Mouse (Mus musculus): ENCODE measurements around the gene Bsg.
A peak's percentile ranks its signal among the peaks of the same experiment; 100 is the strongest.

The Bsg gene

DNA sequence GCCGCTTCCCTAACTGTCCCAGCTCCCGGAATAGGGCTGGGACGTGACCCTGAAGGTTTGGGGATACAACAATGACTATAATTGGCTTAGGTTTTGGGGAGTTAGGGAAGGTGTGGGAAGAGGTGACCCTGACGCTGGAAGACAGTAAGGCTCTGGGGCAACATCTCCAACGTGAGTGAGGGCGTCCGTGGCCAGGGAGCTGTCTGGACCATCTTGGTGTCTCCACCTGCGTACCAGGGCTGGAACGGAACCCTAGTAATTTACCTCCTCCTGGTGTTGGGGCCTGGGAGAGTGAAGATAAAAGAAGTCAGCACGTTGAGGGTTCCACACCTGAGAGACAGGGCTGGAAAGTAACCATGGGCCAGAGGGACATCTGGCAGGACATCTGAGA is 674 bp downstream of the Bsg start:
- no peak for DNase-seq (ENCODE audit: low spot score in 2 of 2)

DNA sequence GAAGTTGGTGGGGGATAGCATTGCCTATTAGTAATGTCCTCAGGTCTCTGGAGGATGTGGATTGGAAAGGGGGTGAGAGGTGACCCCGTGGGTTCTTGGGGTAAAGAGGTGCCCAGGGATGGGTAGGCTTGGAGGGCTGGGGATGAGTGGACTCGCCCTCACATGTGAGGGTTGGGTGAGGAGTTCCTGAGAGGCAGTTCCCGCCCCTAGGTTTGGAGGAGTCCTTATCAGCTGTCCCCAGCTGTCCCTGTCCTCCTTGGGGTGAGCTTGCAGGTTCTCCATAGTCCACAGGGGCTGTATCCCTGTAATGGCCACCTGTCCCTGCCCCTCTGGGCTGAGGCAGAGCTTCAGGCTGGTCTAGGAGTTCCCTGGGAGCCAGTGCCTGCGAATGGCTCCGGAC is 1.7 kb downstream of the Bsg start:
- no peak for DNase-seq (ENCODE audit: low spot score in 2 of 2)

DNA sequence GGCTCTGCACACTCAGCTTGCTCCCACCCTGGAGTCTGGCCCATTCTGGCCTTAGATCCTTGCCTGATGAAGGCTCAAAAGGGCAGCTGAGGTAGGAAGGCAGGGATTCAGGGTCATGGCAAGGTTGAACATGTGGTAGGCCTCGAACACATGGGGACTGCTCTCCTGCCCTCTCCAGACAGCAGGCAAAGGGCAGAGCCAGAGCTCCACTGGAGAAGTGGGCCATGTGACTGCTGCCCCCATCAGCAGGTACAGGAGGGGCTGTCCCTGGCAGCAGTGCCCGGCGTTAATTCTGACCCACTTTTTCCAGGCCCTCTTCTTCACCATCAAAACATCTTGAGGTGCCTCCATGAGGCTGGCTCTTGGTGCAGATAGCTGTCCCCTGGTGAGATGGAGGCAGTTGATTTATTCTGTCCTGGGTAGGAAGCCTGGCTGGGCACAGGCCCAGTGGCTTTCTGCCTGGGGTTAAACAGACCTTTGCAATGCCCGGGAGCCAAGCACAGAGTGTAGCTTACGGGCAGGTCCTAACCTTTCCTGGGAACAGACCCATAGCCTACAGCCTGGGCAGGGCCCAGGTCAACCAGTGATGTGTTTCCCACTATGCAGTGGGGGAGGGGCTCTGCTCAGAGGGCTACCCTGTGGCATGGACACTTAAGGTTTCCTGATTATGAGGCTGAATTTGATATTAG is 2.3 kb downstream of the Bsg start:
- no peak for DNase-seq (ENCODE audit: low spot score in 2 of 2)

DNA sequence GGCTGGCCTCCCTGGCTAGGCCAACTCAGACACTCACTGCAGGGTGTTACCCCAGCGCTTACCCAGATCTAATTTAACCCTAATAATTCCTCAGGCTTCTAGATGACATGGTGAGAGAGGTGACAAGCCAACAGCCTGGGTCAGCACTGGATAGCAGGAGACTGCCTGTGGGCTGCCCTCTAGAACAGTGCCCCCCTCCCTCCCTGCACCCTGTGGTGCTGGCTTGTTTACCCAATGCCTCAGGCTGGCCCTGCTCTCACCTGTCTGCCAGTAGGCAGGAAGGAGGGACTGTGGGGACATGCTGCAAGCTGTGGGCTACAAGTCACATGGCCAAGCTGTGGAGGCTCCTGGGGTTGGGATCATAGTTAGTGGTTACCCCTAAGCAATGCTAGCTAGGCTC is 2.9 kb downstream of the Bsg start:
- no peak for DNase-seq (ENCODE audit: low spot score in 2 of 2)

DNA sequence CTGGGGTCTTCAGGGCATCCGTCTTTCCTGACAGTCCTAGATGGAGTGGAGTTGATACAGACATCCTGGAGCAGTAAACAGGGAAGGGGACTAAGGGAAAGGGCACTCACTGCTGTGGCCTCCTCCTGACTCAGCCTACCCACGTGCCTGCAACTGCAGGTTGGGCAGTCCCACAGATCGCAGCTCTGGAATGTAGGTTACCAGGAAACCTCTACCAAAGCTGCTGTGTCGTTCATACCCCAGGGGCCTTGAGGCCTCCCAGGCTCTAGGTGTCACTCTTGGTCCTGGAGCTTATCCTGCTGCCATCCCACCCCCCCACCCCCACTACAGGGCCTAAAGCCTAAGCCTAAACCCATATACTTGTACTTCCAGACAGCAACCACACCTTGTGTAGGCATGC is 3.5 kb downstream of the Bsg start:
- DNase-seq (ENCODE audit: low spot score in 2 of 2), result no peak

DNA sequence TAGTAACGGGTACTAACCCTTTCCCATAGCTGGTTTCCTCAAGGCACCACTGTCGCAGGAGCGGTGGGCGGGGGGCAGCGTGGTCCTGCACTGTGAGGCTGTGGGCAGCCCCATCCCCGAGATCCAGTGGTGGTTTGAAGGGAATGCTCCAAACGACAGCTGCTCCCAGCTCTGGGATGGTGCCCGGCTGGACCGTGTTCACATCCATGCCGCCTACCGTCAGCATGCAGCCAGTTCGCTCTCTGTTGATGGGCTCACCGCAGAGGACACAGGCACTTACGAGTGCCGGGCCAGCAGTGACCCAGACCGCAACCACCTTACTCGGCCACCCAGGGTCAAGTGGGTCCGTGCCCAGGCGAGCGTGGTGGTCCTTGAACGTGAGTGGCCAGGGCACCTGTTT is 4.4 kb downstream of the Bsg start:
- no peak for DNase-seq (ENCODE audit: low spot score in 2 of 2)

DNA sequence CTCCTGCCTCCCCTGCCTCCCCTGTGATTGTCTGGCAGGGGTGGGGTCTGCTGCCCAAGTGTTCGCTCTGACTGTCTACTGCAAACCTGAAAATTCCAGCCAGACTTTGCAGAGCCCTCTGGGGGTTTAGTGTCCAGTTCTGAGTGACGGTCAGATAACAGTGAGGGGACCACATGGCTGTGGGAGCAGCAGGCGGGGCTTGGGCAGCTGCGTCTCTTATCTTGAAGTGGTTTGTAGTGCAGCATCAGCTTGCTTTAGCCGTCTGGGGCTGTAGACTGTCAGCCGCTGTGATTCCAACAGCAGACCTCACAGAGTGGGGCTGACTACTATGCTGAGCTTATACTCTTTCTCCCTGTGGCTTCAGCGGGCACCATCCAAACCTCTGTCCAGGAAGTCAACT is 5.0 kb downstream of the Bsg start:
- DNase-seq (ENCODE audit: low spot score in 2 of 2), result no peak

DNA sequence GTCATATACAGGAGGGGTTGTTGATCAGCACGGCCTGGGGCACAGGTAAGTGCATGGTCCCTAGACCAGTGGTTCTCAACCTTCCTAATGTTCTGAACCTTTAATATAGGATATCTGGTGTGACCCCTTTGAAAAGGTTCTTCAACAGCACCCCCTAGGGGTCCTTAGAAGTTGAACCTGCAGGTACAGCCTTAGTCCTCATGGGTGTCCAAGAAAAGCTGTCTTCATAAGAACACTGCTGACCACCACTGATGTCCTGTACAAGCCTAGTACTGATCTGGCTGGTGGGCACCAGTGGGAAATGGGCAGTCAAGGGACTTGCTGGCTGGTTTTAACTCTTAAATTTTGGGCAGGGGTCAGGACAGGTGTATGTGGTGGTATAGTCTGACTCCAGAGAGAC is 7.7 kb downstream of the Bsg start:
- DNase-seq (ENCODE audit: low spot score in 2 of 2), result no peak

DNA sequence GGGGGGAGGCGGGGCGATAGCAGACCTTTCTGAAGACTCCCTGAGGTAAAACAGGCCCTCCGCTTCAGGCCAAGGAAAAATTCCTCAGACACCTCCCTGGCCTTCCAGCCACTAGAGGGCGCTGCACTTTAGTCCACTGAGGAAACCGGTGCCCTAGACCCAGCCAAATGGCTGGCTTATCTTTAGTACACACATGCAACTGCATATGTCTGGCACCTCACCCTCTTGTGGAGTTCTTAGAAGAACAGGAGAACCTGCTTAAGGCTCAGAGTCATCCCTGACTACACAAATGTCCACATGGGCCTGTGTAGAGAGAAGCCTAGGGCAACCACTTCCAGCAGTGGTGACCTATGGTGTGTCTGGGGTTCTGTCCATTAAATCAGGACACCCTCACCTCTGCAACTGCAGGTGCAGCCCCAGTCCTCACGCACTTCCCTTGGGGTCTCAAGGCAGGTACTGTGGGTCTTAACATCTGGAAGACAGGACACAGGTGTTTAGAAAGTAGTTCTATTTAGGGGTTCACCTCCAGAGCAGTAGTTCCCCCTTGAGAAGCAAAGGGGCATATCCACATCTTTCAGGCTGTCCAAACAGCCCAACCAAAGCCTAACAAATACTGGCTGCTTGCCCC is 8.3 kb downstream of the Bsg start:
- peak; percentile 54 to 72 for DNase-seq (ENCODE audit: low spot score in 2 of 2)

DNA sequence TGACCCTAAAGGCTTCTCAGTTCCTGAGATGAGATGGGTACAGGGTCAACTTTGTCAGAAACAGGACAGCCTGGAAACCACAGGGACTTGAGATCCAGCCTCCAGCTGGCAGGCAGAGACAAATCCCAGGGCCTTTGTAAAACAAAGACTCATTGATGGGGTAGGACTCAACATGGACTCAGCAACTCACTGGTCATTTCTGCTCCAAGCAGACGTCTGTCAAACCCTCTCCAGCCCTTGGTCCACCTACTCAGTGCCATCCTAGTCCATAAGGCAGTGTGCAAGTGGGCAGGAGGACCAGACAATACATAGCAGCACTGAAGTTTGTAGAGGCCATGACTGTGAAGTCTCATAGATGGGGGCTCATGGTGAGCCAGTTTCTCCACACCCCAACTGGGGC is 8.9 kb downstream of the Bsg start:
- DNase-seq (ENCODE audit: low spot score in 2 of 2), result no peak

DNA sequence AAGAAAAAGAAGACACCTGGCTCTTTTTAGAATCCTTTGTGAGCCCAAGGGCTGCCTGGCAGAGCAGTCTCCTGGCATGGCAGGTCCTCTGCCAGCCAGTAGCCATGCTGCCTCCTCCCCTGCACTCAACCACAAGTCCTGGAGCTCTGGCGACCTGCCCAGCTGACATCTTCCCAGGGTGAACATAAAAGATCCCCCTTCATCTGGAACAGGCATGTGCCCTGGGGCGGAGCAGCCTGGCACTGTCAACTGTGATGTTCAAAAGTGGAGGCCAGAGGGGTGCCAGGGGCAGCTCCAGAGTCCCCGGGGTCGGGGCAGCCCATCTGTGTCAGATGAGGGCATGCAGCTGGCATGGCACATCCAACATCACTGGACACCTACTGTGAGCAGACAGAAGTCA is 10.7 kb downstream of the Bsg start:
- DNase-seq (ENCODE audit: low spot score in 2 of 2), result no peak

DNA sequence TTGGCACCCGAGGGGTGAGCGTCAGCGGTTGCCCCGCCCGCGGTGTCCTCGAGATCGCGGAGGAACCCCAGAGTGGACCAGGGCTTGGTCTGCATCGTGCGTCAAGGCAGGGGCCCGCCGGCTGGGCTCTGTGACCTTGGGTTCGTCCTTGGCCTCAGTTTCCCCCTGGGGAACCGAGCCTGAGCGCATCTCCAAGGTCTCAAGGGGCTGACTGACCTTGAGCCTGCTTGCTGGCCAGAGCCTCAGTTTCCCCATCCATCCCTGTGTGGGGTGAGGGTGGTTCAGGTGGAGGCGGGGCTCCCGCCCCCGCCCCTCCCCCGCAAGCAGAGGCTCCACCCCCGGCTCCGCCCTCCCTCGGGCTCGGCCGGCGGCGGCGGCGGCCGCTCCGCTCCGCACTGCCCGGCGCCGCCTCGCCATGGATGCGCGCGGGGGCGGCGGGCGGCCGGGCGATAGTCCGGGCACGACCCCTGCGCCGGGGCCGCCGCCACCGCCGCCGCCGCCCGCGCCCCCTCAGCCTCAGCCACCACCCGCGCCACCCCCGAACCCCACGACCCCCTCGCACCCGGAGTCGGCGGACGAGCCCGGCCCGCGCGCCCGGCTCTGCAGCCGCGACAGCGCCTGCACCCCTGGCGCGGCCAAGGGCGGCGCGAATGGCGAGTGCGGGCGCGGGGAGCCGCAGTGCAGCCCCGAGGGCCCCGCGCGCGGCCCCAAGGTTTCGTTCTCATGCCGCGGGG is 12.1 kb downstream of the Bsg start, which contains the start of gene Hcn2:
Hcn2 (plus strand) TSS at position 381 of the 734 bp plus-strand sequence.
- no peak for DNase-seq (ENCODE audit: low spot score in 2 of 2)

DNA sequence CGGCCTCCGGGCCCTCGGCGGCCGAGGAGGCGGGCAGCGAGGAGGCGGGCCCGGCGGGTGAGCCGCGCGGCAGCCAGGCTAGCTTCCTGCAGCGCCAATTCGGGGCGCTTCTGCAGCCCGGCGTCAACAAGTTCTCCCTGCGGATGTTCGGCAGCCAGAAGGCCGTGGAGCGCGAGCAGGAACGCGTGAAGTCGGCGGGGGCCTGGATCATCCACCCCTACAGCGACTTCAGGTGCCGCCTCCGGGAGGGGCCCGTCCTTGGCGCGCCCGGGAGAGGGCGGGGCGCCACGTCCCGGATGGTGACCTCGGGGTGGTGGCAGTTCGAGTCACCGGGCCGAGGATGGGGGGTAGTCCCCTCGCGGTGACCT is 12.7 kb downstream of the Bsg start:
- no peak for DNase-seq (ENCODE audit: low spot score in 2 of 2)

DNA sequence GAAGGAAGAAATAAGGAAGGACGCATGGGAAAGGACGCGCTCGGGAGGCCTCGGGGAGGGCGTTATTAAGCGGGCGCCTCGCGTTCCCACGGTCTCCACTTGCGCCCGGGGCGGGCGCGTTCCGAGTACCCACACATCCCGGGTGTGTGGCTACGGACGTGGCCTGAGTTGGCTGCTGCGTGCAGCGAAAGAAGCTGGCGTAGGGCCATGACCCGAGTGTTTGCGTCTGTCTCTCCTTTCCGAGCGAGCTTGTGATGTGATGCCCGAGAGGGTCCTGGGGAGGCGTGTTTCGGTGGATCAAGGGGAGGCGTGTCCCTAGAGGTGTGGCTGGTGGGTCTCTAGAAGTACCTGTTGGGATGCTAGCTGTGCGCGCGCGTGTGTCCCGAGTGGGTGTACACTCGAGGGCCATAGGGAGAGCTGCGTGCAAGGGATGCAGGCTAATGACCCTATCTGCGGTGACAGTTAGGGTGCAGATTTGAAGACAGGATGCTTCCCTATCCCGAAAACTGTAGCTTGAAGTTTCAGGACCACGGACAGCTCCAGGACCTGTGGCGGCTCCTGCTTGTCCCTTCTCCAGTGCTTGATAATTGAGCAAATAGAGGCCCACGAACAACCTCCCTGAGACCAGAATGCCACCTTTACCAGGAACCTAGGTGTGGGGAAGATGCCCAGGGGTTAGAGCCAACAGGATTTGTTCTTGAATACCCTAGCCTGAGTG is 13.5 kb downstream of the Bsg start:
- DNase-seq (ENCODE audit: low spot score in 2 of 2), result peak in 1 of 2 experiments; percentile 68

DNA sequence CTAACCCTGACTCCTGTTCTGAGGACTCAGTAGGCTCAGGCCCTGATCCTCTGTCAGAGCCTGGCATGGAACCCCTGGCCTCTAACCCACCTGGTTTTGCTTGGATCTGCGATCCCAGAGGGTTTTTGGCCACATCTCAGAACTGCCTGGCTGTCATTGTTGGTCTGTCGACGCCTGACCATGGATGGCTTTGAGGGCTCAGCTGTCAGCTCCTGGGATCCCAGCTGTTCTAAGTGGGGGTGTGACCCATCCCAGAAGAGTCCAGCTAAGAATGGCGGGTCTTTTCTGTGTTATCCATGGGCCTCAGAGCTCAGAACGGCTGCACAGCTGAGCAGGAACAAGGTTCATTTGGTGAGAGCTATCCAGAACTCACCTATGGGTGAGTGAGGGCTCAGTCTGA is 16.8 kb downstream of the Bsg start:
- no peak for DNase-seq (ENCODE audit: low spot score in 2 of 2)

DNA sequence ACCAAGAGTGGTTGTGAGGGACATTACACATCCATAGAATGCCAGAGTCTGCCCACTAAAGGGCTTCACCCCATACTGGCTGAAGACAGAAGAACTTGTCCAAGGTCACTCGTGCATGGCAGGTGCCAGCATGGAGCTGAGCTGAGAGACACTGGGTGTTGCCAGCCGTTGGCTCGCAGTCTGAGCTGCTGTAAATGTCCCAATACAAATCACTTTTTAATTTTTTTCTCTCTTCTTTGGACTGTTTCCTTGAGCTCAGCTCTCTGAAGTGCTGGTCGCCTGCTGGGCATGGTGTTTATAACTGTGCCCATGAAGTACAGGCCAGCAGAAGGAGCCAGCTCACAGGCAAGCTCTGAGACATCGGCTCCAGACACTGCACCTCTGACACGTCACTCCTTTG is 18.8 kb downstream of the Bsg start:
- DNase-seq (ENCODE audit: low spot score in 2 of 2), result no peak

DNA sequence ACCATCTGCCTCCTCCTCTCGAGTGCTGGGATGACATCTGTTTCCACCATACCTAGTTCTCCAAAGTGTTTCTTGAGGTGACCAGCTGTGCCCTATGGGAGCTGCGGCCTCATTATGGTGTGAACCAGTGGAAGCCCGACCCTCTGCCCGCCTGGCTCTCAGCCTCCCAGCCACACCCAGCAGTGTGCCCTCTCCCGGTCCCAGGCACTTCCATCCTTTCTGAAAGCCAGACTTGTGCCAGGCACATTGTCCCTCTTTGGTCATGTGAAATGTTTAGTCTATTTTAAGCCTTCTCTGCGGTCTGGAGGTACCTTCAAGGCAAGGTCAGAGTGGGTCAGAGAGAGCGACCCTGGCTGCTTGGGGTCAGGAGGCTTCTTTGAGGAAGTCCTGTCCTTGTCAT is 19.4 kb downstream of the Bsg start:
- no peak for DNase-seq (ENCODE audit: low spot score in 2 of 2)

DNA sequence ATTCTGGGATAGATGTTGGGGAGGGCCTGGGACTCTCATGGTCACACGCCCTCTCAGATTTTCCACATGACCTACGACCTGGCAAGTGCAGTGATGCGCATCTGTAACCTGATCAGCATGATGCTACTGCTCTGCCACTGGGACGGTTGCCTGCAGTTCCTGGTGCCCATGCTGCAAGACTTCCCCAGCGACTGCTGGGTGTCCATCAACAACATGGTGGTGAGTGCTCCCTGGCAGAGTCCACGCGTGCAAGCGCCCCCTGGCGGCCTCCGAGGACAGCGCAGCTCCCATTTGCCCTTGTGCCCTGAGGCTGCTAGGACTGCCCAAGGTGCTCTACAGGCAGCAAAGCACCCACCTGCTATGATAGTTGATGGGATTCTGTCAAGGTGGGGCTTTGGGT is 21.8 kb downstream of the Bsg start:
- peak in 1 of 2 experiments; percentile 49 for DNase-seq (ENCODE audit: low spot score in 2 of 2)

DNA sequence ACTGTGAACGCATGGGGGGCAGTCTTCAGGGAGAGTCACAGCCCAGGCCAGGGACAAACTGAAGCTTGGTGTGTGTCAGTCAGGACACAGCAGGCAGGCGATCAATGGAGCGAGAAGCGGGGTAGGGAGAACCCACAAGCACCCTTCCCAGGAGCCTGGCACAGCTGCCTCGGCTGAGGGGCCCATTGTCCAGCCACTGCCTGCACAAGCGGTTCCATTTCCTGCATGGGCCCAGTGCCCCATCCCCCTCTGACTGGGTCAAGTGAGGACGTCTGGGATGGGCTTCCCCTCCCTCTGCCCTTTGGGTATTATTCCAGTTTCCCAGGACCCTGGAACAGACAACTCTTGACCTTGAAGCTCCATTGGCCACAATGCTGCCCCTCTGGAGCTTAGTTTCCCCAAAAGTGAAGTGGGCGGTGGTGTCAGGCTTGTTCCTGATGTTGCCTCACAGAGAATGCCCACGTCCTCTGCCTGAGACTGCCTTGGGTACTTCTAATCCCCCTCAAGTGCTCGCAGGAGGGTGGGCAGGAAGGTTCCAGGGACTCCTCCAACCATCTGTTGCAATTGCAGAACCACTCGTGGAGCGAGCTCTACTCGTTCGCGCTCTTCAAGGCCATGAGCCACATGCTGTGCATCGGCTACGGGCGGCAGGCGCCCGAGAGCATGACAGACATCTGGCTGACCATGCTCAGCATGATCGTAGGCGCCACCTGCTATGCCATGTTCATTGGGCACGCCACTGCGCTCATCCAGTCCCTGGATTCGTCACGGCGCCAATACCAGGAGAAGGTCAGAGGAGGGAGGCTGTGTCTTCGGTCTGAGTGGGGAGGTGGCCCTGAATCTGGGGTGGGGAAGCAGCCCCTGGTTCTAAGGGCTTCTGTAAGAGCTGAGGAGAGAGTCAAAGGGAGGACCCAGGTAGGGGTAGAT is 24.3 kb downstream of the Bsg start:
- DNase-seq (ENCODE audit: low spot score in 2 of 2), result no peak

DNA sequence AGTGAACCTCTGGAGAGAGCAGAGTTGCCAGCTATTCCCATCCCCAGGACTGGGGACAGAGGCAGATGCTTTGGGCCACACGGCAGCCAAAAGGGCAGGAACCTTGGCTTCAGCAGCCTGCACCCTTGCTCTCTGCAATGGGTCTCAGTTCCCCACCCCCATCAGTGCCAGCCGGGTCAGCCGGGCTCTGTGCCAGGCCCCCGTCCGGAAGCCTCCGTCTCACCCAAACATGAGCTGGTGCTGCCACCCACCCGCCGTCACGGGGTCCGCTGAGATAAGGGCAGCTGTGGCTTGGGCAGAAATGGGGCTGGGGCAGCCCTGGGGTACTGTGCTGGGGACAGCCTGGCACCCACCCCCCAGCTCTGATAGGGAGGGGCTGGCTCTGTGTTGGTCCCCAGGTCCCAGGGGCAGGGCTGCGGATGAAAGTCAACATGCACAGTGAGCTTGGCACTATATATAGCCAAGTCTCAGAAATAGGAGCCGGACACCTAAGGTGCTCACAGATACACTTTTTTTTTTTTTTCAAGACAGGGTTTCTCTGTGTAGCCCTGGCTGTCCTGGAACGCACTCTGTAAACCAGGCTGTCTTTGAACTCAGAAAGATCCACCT is 25.2 kb downstream of the Bsg start:
- no peak for DNase-seq (ENCODE audit: low spot score in 2 of 2)

DNA sequence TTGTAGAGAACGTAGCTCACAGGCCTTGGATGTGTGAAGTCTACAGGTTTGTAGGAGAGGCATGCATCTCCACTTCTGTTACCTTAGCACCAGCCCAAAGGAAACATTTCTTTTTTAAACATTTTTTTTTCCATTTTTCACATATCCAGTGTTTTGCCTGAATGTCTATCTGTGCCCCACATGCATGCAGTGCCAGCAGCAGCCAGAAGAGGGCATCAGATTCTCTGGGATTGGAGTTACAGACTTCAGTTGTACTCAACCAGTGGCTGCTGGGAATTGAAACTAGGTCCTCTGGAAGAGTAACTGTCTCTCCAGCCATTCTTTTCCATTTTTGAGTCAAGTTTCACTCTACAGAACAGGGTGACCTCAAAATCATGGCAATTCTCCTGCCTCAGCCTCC is 28.2 kb downstream of the Bsg start:
- DNase-seq (ENCODE audit: low spot score in 2 of 2), result no peak

All from urinary bladder, postnatal 36 days (tissue).